Comparison of ENCODE assay signal across 15 mouse cellular contexts in the genomic region with DNA sequence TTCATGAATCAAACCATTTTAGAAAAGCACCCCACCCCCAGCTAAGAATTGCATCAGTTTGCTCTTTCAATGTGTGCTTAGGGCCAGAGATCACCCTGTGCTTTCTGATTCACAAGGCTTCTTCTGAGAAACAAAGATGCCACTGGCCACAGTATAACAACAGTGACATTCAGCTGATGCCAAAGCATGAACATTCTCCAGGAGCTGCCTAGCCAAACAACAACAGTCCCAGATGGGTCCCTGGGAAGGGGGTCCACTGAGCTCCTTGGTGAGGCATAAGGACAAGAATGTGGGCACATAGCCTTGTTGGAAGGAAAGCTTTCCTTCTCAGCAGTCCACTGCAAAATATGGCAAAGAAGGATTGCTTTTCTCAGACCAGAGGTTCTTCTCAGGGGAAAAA.
DNase-seq lines count a peak whose midpoint lies in the region; ATAC-seq and TF ChIP-seq lines count a peak whose summit lies in the region.
"Had no signal": no experiment of that assay in that cellular context is flagged by ENCODE, and none has a peak within 500 bp of the region (broad histone marks: within the 10 kb centered on the region; RNA-seq: fewer than 3 reads in every experiment).

No protein-coding gene starts in this region.

- DNase-seq in brain, adult 2 months (ENCODE audit: low read depth, low spot score): peak; percentile 70
- DNase-seq in cerebellum, adult 2 months: peak; percentile 33 to 70
- DNase-seq in layer of hippocampus, adult 8-10 months (ENCODE audit: low spot score in 2 of 2): peak; percentile 35 to 46
- no peak for DNase-seq in spleen, postnatal 14 days (ENCODE audit: low spot score in 2 of 2)
- DNase-seq: B cell, adult 2 months; lung, postnatal 14 days; retina, postnatal 1 day; thymus, postnatal 25 days had no signal

- no peaks in the 10 kb centered on the region for H3K36me3 ChIP-seq in hindbrain, embryonic 16.5 days (ENCODE audit: control insufficient read depth, insufficient read depth, low read length)
- H3K36me3 ChIP-seq in hindbrain, embryonic 12.5 days: no peaks in the 10 kb centered on the region
- no peaks in the 10 kb centered on the region for H3K36me3 ChIP-seq in liver, embryonic 12.5 days
- H3K36me3 ChIP-seq: embryonic facial prominence, embryonic 15.5 days; forebrain, embryonic 12.5 days; kidney, embryonic 15.5 days; liver, embryonic 15.5 days had no signal

- no peak for TF ChIP-seq CTCF in cerebellum, adult 2 months (IDR thresholded peaks at IDR 0.05; ENCODE audit: borderline replicate concordance, insufficient read depth, low read depth, low read length)

- no peak overlapping the region for H3K4me2 ChIP-seq in hindbrain, embryonic 16.5 days (ENCODE audit: low read length)
- no peak overlapping the region for H3K4me2 ChIP-seq in hindbrain, embryonic 12.5 days (replicated peaks)
- no peak overlapping the region for H3K4me2 ChIP-seq in liver, embryonic 12.5 days
- H3K4me2 ChIP-seq: embryonic facial prominence, embryonic 15.5 days; forebrain, embryonic 12.5 days; kidney, embryonic 15.5 days; liver, embryonic 15.5 days had no signal

- no peaks in the 10 kb centered on the region for H3K4me1 ChIP-seq in hindbrain, embryonic 16.5 days (ENCODE audit: control insufficient read depth, insufficient read depth, low read depth, low read length)
- no peaks in the 10 kb centered on the region for H3K4me1 ChIP-seq in hindbrain, embryonic 12.5 days
- peaks cover 3% of the 10 kb centered on the region for H3K4me1 ChIP-seq in cerebellum, adult 2 months (ENCODE audit: control insufficient read depth, insufficient read depth, low read length)
- no peaks in the 10 kb centered on the region for H3K4me1 ChIP-seq in liver, embryonic 12.5 days
- H3K4me1 ChIP-seq: embryonic facial prominence, embryonic 15.5 days; forebrain, embryonic 12.5 days; liver, embryonic 15.5 days had no signal

- no peak for TF ChIP-seq POLR2A in cerebellum, adult 2 months (IDR thresholded peaks at IDR 0.05; ENCODE audit: borderline replicate concordance, insufficient read depth, low read length)

- H3K27me3 ChIP-seq in hindbrain, embryonic 16.5 days (replicated peaks; ENCODE audit: control insufficient read depth, insufficient read depth, low read length): no peaks in the 10 kb centered on the region
- no peaks in the 10 kb centered on the region for H3K27me3 ChIP-seq in hindbrain, embryonic 12.5 days
- no peaks in the 10 kb centered on the region for H3K27me3 ChIP-seq in cerebellum, adult 2 months (ENCODE audit: control insufficient read depth, insufficient read depth, low read length)
- H3K27me3 ChIP-seq in liver, embryonic 12.5 days (replicated peaks): no peaks in the 10 kb centered on the region
- H3K27me3 ChIP-seq: embryonic facial prominence, embryonic 15.5 days; forebrain, embryonic 12.5 days; kidney, embryonic 15.5 days; liver, embryonic 15.5 days had no signal

- H3K4me3 ChIP-seq in hindbrain, embryonic 16.5 days (ENCODE audit: low read length): no peak overlapping the region
- no peak overlapping the region for H3K4me3 ChIP-seq in hindbrain, embryonic 12.5 days
- H3K4me3 ChIP-seq in cerebellum, adult 2 months (replicated peaks; ENCODE audit: insufficient read depth, low read depth, low read length): no peak overlapping the region
- H3K4me3 ChIP-seq in liver, embryonic 12.5 days: no peak overlapping the region
- H3K4me3 ChIP-seq: embryonic facial prominence, embryonic 15.5 days; forebrain, embryonic 12.5 days; kidney, embryonic 15.5 days; liver, embryonic 15.5 days had no signal

- no peak overlapping the region for H3K9ac ChIP-seq in hindbrain, embryonic 16.5 days (ENCODE audit: low read depth, low read length)
- no peak overlapping the region for H3K9ac ChIP-seq in hindbrain, embryonic 12.5 days
- no peak overlapping the region for H3K9ac ChIP-seq in liver, embryonic 12.5 days
- H3K9ac ChIP-seq: embryonic facial prominence, embryonic 15.5 days; forebrain, embryonic 12.5 days; kidney, embryonic 15.5 days; liver, embryonic 15.5 days had no signal

- peak; percentile 93 for ATAC-seq in hindbrain, embryonic 16.5 days
- ATAC-seq in hindbrain, embryonic 12.5 days (ENCODE audit: low FRiP score): no peak
- no peak for ATAC-seq in liver, embryonic 12.5 days

- H3K9me3 ChIP-seq in hindbrain, embryonic 16.5 days (ENCODE audit: control insufficient read depth, low read length): no peaks in the 10 kb centered on the region
- H3K9me3 ChIP-seq in hindbrain, embryonic 12.5 days (replicated peaks): no peaks in the 10 kb centered on the region
- no peaks in the 10 kb centered on the region for H3K9me3 ChIP-seq in liver, embryonic 12.5 days (replicated peaks)
- H3K9me3 ChIP-seq: embryonic facial prominence, embryonic 15.5 days; forebrain, embryonic 12.5 days; kidney, embryonic 15.5 days; liver, embryonic 15.5 days had no signal

- H3K27ac ChIP-seq in hindbrain, embryonic 16.5 days (ENCODE audit: low read depth, low read length): no peak overlapping the region
- H3K27ac ChIP-seq in hindbrain, embryonic 12.5 days: no peak overlapping the region
- no peak overlapping the region for H3K27ac ChIP-seq in cerebellum, adult 2 months (ENCODE audit: insufficient read depth, low read length)
- H3K27ac ChIP-seq in liver, embryonic 12.5 days: no peak overlapping the region
- H3K27ac ChIP-seq: embryonic facial prominence, embryonic 15.5 days; forebrain, embryonic 12.5 days; kidney, embryonic 15.5 days; liver, embryonic 15.5 days had no signal

Comparison
In these comparisons a context has a peak if more than half of its experiments do, and no peak if none do; other contexts are left out.
1. DNase-seq: peak in brain, adult 2 months (single experiment), cerebellum, adult 2 months (2 of 2) and layer of hippocampus, adult 8-10 months (2 of 2); none in spleen, postnatal 14 days (0 of 2).